Mouse (Mus musculus): ENCODE measurements at regions not wholly inside any gene's neighbourhood (a gene's known extent, or its start where the extent isn't known, plus 50 kb on each side); places are given as distances from the start of the nearest gene placed in this dataset.

- DNase-seq (ENCODE audit: low spot score): peak; percentile 30
These were observed 119.0 kb upstream of the Irf2bp2 start for GRCm38 (mm10) chr8:126712749-126713148.

GRCm38 (mm10) chr8:126708956-126709355, 115.2 kb upstream of the Irf2bp2 start:
- DNase-seq (ENCODE audit: low spot score): no peak

GRCm38 (mm10) chr8:126707300-126707902, 113.6 kb upstream of the Irf2bp2 start:
- DNase-seq (ENCODE audit: low spot score): peak; percentile 27

- no peak for DNase-seq (ENCODE audit: low spot score)
These were observed 112.5 kb upstream of the Irf2bp2 start for GRCm38 (mm10) chr8:126706247-126706646.

- no peak for DNase-seq (ENCODE audit: low spot score)
These were observed 111.6 kb upstream of the Irf2bp2 start for GRCm38 (mm10) chr8:126705391-126705790.

GRCm38 (mm10) chr8:126704706-126705105, 110.9 kb upstream of the Irf2bp2 start:
- DNase-seq (ENCODE audit: low spot score): no peak

GRCm38 (mm10) chr8:126703546-126703945, 109.8 kb upstream of the Irf2bp2 start:
- no peak for DNase-seq (ENCODE audit: low spot score)

- DNase-seq (ENCODE audit: low spot score): no peak
These were observed 108.5 kb upstream of the Irf2bp2 start for GRCm38 (mm10) chr8:126702294-126702693.

GRCm38 (mm10) chr8:126699389-126699775, 105.6 kb upstream of the Irf2bp2 start:
- DNase-seq (ENCODE audit: low spot score): peak; percentile 12

- DNase-seq (ENCODE audit: low spot score): no peak
These were observed 105.0 kb upstream of the Irf2bp2 start for GRCm38 (mm10) chr8:126698601-126699388.

GRCm38 (mm10) chr8:126696346-126697010, 102.7 kb upstream of the Irf2bp2 start:
- no peak for DNase-seq (ENCODE audit: low spot score)

- peak; percentile 23 for DNase-seq (ENCODE audit: low spot score)
These were observed 100.6 kb upstream of the Irf2bp2 start for GRCm38 (mm10) chr8:126694370-126694769.

GRCm38 (mm10) chr8:126693642-126694041, 99.9 kb upstream of the Irf2bp2 start:
- DNase-seq (ENCODE audit: low spot score): no peak

- peak; percentile 8 for DNase-seq (ENCODE audit: low spot score)
These were observed 98.9 kb upstream of the Irf2bp2 start for GRCm38 (mm10) chr8:126692711-126693110.

- peak; percentile 83 for DNase-seq (ENCODE audit: low spot score)
These were observed 98.5 kb upstream of the Irf2bp2 start for GRCm38 (mm10) chr8:126692263-126692662.

GRCm38 (mm10) chr8:126688450-126688849, 94.7 kb upstream of the Irf2bp2 start:
- no peak for DNase-seq (ENCODE audit: low spot score)

GRCm38 (mm10) chr8:126688014-126688413, 94.2 kb upstream of the Irf2bp2 start:
- DNase-seq (ENCODE audit: low spot score): no peak

- DNase-seq (ENCODE audit: low spot score): no peak
These were observed 93.0 kb upstream of the Irf2bp2 start for GRCm38 (mm10) chr8:126686827-126687226.

GRCm38 (mm10) chr8:126685365-126685764, 91.6 kb upstream of the Irf2bp2 start:
- DNase-seq (ENCODE audit: low spot score): no peak

- DNase-seq (ENCODE audit: low spot score): no peak
These were observed 90.2 kb upstream of the Irf2bp2 start for GRCm38 (mm10) chr8:126683950-126684349.

- DNase-seq (ENCODE audit: low spot score): no peak
These were observed 89.8 kb upstream of the Irf2bp2 start for GRCm38 (mm10) chr8:126683555-126683947.

- no peak for DNase-seq (ENCODE audit: low spot score)
These were observed 89.2 kb upstream of the Irf2bp2 start for GRCm38 (mm10) chr8:126682817-126683554.
